In genomic region chr2:135797677-135798546, GRCm38 (mm10) we compare ENCODE assay signal across 8 mouse cellular contexts.
DNase-seq lines count a peak whose midpoint lies in the region; ATAC-seq and TF ChIP-seq lines count a peak whose summit lies in the region.

No protein-coding gene starts in this region.

- peaks cover 5% of the 10 kb centered on the region for H3K4me1 ChIP-seq in intestine, embryonic 14.5 days (replicated peaks; ENCODE audit: control insufficient read depth, insufficient read depth, low read length)
- H3K4me1 ChIP-seq in intestine, postnatal 0 days (replicated peaks; ENCODE audit: control insufficient read depth, insufficient read depth, low read length), result no peaks in the 10 kb centered on the region
- peaks cover 8% of the 10 kb centered on the region; the same call in 1 of the 2 replicates for H3K4me1 ChIP-seq in forebrain, embryonic 11.5 days (replicated peaks; ENCODE audit: control insufficient read depth, insufficient read depth, low read length)
- peaks cover 5% of the 10 kb centered on the region; the same call in 1 of the 2 replicates for H3K4me1 ChIP-seq in limb, embryonic 11.5 days (ENCODE audit: control insufficient read depth, insufficient read depth, low read length)

- 47% methylated on average over 5 of the region's 5 CpGs for WGBS in intestine, embryonic 14.5 days
- 54% methylated on average over 5 of the region's 5 CpGs for WGBS in intestine, postnatal 0 days
- 25% methylated on average over 5 of the region's 5 CpGs for WGBS in forebrain, embryonic 11.5 days
- 31% methylated on average over 5 of the region's 5 CpGs for WGBS in limb, embryonic 11.5 days

- DNase-seq in intestine, embryonic 14.5 days (ENCODE audit: low spot score), result no peak
- DNase-seq in ES-CJ7 (ENCODE audit: low read depth, low spot score), result peak; percentile 15
- no peak for DNase-seq in forebrain, embryonic 11.5 days (ENCODE audit: low spot score)
- no peak for DNase-seq in limb, embryonic 11.5 days (ENCODE audit: low spot score)
- DNase-seq in cerebellum, postnatal 36 days, result no peak
- no peak for DNase-seq in kidney, adult 11 months

- no peak for TF ChIP-seq CTCF in intestine, postnatal 0 days (IDR thresholded peaks at IDR 0.05; ENCODE audit: low read depth)

- peak overlapping the region; percentile 51; the same call in 1 of the 2 replicates for H3K27ac ChIP-seq in intestine, embryonic 14.5 days (ENCODE audit: low read depth)
- H3K27ac ChIP-seq in intestine, postnatal 0 days (ENCODE audit: low read depth, low read length), result no peak overlapping the region
- H3K27ac ChIP-seq in forebrain, embryonic 11.5 days (ENCODE audit: low read depth, low read length), result no peak overlapping the region
- H3K27ac ChIP-seq in limb, embryonic 11.5 days (replicated peaks; ENCODE audit: low read depth, low read length), result peak overlapping the region; percentile 56; the same call in 1 of the 2 replicates

- H3K27me3 ChIP-seq in intestine, embryonic 14.5 days (replicated peaks; ENCODE audit: control insufficient read depth, insufficient read depth, low read length), result no peaks in the 10 kb centered on the region
- H3K27me3 ChIP-seq in intestine, postnatal 0 days (replicated peaks; ENCODE audit: control insufficient read depth, insufficient read depth, low read length), result no peaks in the 10 kb centered on the region
- no peaks in the 10 kb centered on the region for H3K27me3 ChIP-seq in forebrain, embryonic 11.5 days (ENCODE audit: control insufficient read depth, insufficient read depth, low read length)
- H3K27me3 ChIP-seq in limb, embryonic 11.5 days (ENCODE audit: control insufficient read depth, insufficient read depth, low read length), result no peaks in the 10 kb centered on the region

- no peak overlapping the region for H3K9ac ChIP-seq in intestine, embryonic 14.5 days (ENCODE audit: low read length)
- no peak overlapping the region for H3K9ac ChIP-seq in intestine, postnatal 0 days (ENCODE audit: low read depth, low read length)
- H3K9ac ChIP-seq in forebrain, embryonic 11.5 days (ENCODE audit: low read length), result no peak overlapping the region; the same call in 1 of the 2 replicates
- no peak overlapping the region for H3K9ac ChIP-seq in limb, embryonic 11.5 days (ENCODE audit: low read length)

- H3K9me3 ChIP-seq in intestine, embryonic 14.5 days (ENCODE audit: control insufficient read depth, low read length), result no peaks in the 10 kb centered on the region
- H3K9me3 ChIP-seq in intestine, postnatal 0 days (ENCODE audit: control insufficient read depth), result no peaks in the 10 kb centered on the region
- H3K9me3 ChIP-seq in forebrain, embryonic 11.5 days (ENCODE audit: control insufficient read depth, low read length), result no peaks in the 10 kb centered on the region
- H3K9me3 ChIP-seq in limb, embryonic 11.5 days (ENCODE audit: control insufficient read depth, low read length), result no peaks in the 10 kb centered on the region

- no peak overlapping the region for H3K4me3 ChIP-seq in intestine, embryonic 14.5 days (ENCODE audit: low read depth, low read length)
- H3K4me3 ChIP-seq in intestine, postnatal 0 days (ENCODE audit: low read depth, low read length), result no peak overlapping the region
- no peak overlapping the region for H3K4me3 ChIP-seq in forebrain, embryonic 11.5 days (ENCODE audit: low read depth, low read length)
- no peak overlapping the region for H3K4me3 ChIP-seq in limb, embryonic 11.5 days (ENCODE audit: low read depth, low read length)

- no peak overlapping the region for H3K4me2 ChIP-seq in intestine, embryonic 14.5 days (ENCODE audit: low read length)
- no peak overlapping the region for H3K4me2 ChIP-seq in intestine, postnatal 0 days (replicated peaks; ENCODE audit: low read depth)
- no peak overlapping the region for H3K4me2 ChIP-seq in forebrain, embryonic 11.5 days (ENCODE audit: low read depth, low read length, severe bottlenecking)
- H3K4me2 ChIP-seq in limb, embryonic 11.5 days (ENCODE audit: low read depth, severe bottlenecking), result no peak overlapping the region

- H3K36me3 ChIP-seq in intestine, embryonic 14.5 days (ENCODE audit: control insufficient read depth, insufficient read depth, low read length), result no peaks in the 10 kb centered on the region
- no peaks in the 10 kb centered on the region for H3K36me3 ChIP-seq in intestine, postnatal 0 days (ENCODE audit: control insufficient read depth, insufficient read depth)
- H3K36me3 ChIP-seq in forebrain, embryonic 11.5 days (ENCODE audit: control insufficient read depth, insufficient read depth, low read length), result no peaks in the 10 kb centered on the region
- no peaks in the 10 kb centered on the region for H3K36me3 ChIP-seq in limb, embryonic 11.5 days (ENCODE audit: control insufficient read depth, insufficient read depth, low read length)

- ATAC-seq in intestine, embryonic 14.5 days (replicated peaks; ENCODE audit: low FRiP score, low TSS enrichment, low read depth), result no peak
- no peak for ATAC-seq in intestine, postnatal 0 days
- 0 out of 2 replicates have a peak, but pooled peaks have one; percentile 29 for ATAC-seq in forebrain, embryonic 11.5 days (replicated peaks; ENCODE audit: low FRiP score)
- ATAC-seq in limb, embryonic 11.5 days (ENCODE audit: insufficient number of reproducible peaks, low FRiP score, low TSS enrichment, low read depth), result no peak
- ATAC-seq in cerebellum, adult (ENCODE audit: insufficient number of reproducible peaks, low FRiP score, low TSS enrichment), result no peak

Comparison
In these comparisons a context has a peak if more than half of its experiments do, and no peak if none do; other contexts are left out.
1. H3K27ac ChIP-seq: peak in intestine, embryonic 14.5 days (single experiment) and limb, embryonic 11.5 days (single experiment); none in intestine, postnatal 0 days (single experiment) and forebrain, embryonic 11.5 days (single experiment).